Mouse (Mus musculus): ENCODE measurements around the gene Tas2r122. TPM values are rescaled to one million over a fixed set of nuclear protein-coding genes. Genes with fewer than 3 reads are reported as not detected.

Tas2r122 gene
- not detected in 2 replicates for polyA plus RNA-seq (2012; rRNA removed)

DNA sequence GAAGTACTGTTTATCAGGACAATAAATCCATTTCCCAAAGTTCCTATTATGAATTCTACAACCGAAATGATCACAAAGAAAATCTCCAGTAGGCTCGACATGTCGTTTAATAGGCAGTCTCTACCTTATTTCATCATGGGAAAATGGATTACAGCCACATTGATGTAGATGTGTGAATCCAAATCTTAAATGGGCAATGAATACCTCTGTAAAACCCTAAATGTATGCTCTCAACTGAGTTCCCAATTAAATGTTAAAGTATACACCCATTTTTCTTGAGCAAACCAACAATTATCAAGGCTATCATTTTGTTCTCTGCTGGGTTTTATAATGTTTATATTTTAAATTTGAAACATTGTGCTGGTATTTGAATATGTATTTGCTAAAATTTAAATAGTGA, at the start of gene Tas2r122:
TSS of gene Tas2r122 (minus strand) at position 101 of the 400 bp plus-strand sequence.

DNA sequence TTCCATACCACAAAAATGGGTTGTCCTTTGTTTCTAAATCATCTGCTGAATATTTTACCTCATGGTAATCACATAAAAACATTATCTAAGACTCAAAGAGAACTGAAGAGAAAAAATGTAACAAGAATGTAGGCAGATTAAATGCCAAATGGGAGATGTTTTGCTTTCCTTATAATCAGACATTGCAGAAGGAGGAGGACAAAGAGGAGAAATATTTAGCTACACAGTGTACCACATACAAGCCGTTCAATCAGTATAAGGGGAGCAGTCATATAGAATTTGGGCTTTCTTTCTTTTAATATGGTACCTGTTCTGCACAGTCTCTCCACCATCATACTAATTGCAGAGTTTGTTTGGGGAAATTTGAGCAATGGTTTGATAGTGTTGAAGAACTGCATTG, 42.7 kb upstream of the Tas2r122 start, which contains the start of gene Tas2r124:
TSS of gene Tas2r124 (plus strand) at position 301 of the 400 bp plus-strand sequence.

DNA sequence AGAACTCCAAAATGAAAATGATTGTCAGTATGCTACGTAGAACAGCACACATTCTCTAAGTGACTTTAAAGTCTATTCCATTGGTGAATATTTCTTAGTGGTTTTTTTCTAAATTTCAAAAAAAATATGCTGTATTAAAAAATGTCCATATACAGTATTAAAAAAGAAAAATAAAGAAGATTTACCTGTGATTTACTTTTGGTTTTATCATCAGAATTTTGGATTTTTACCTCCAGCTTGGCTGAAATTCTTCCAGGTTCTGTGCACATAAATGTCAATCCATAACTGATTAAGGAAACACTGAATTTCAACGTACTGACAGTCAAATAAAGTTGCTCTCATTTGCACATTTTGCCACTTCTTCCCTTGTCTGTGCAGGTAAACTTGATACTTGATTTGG, 26.2 kb upstream of the Tas2r122 start, which contains the start of gene Tas2r115:
TSS of gene Tas2r115 (minus strand) at position 101 of the 400 bp plus-strand sequence.

DNA sequence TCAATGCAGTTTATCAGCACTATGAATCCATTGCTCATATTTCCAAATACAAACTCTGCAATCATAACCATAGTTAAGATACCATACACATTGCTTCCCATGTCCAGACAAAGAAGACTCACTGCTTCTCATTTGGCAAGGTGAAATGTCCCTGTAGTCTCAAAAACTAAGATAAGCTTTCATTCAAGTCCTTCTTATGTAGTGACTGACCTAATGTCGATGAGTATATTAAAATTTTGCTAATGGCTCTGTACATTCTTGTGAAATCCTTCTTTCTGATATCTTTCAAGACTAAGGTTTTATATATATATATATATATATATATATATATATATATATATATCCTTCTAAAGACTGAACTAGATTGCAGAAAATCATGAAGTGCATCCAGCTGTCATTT, 10.8 kb downstream of the Tas2r122 start, which contains the start of gene Tas2r121:
TSS of gene Tas2r121 (minus strand) at position 101 of the 400 bp plus-strand sequence.

Other genes starting within 250 kb of the Tas2r122 start
- not detected in 2 replicates for gene Prh1, start 142.1 kb downstream of the Tas2r122 start, polyA plus RNA-seq (2012; rRNA removed)
- gene Prp2, start 116.0 kb downstream of the Tas2r122 start, polyA plus RNA-seq (2012; rRNA removed): not detected in 2 replicates
- not detected in 2 replicates for gene A630073D07Rik, start 60.4 kb downstream of the Tas2r122 start, polyA plus RNA-seq (2012; rRNA removed)
- gene Tas2r120, start 55.0 kb downstream of the Tas2r122 start, polyA plus RNA-seq (2012; rRNA removed): not detected in 2 replicates
- gene Tas2r121, start 10.9 kb downstream of the Tas2r122 start, polyA plus RNA-seq (2012; rRNA removed): not detected in 2 replicates
- not detected in 2 replicates for gene Tas2r115, start 26.1 kb upstream of the Tas2r122 start, polyA plus RNA-seq (2012; rRNA removed)
- gene Tas2r124, start 42.8 kb upstream of the Tas2r122 start, polyA plus RNA-seq (2012; rRNA removed): not detected in 2 replicates
- not detected in 2 replicates for gene Tas2r102, start 50.2 kb upstream of the Tas2r122 start, polyA plus RNA-seq (2012; rRNA removed)
- gene Tas2r136, start 66.2 kb upstream of the Tas2r122 start, polyA plus RNA-seq (2012; rRNA removed): not detected in 2 replicates
- gene Tas2r117, start 90.9 kb upstream of the Tas2r122 start, polyA plus RNA-seq (2012; rRNA removed): not detected in 2 replicates
- not detected in 2 replicates for gene Tas2r123, start 135.2 kb upstream of the Tas2r122 start, polyA plus RNA-seq (2012; rRNA removed)
- not detected in 2 replicates for gene Tas2r116, start 143.5 kb upstream of the Tas2r122 start, polyA plus RNA-seq (2012; rRNA removed)
- not detected in 2 replicates for gene Tas2r110, start 156.1 kb upstream of the Tas2r122 start, polyA plus RNA-seq (2012; rRNA removed)
- not detected in 2 replicates for gene Tas2r113, start 181.1 kb upstream of the Tas2r122 start, polyA plus RNA-seq (2012; rRNA removed)
- gene Tas2r125, start 197.7 kb upstream of the Tas2r122 start, polyA plus RNA-seq (2012; rRNA removed): not detected in 2 replicates
- gene Tas2r129, start 239.2 kb upstream of the Tas2r122 start, polyA plus RNA-seq (2012; rRNA removed): not detected in 2 replicates
- gene Tas2r131, start 246.0 kb upstream of the Tas2r122 start, polyA plus RNA-seq (2012; rRNA removed): not detected in 2 replicates